In genomic region chr2:73345204-73345603, GRCm38 (mm10) we compare ENCODE assay signal across 29 mouse cellular contexts. TPM values are rescaled to one million over a fixed set of nuclear protein-coding genes. Genes with fewer than 3 reads are reported as not detected.
DNase-seq lines count a peak whose midpoint lies in the region; ATAC-seq lines count a peak whose summit lies in the region.
"Had no signal": no experiment of that assay in that cellular context is flagged by ENCODE, and none has a peak within 500 bp of the region (broad histone marks: within the 10 kb centered on the region; RNA-seq: fewer than 3 reads in every experiment).

No protein-coding gene starts in this region.

- no peaks in the 10 kb centered on the region for H3K9me3 ChIP-seq in embryonic facial prominence, embryonic 15.5 days (replicated peaks)
- no peaks in the 10 kb centered on the region for H3K9me3 ChIP-seq in hindbrain, embryonic 10.5 days
- H3K9me3 ChIP-seq: kidney, embryonic 15.5 days; limb, embryonic 13.5 days; lung, embryonic 15.5 days; midbrain, embryonic 10.5 days; midbrain, embryonic 15.5 days; neural tube, embryonic 15.5 days had no signal

- 0 out of 2 replicates have a peak overlapping the region, but pooled peaks have one; percentile 34 for H3K27ac ChIP-seq in embryonic facial prominence, embryonic 15.5 days (replicated peaks)
- no peak overlapping the region for H3K27ac ChIP-seq in hindbrain, embryonic 10.5 days
- H3K27ac ChIP-seq: gastrocnemius, adult 2 months; kidney, embryonic 15.5 days; limb, embryonic 13.5 days; lung, embryonic 15.5 days; midbrain, embryonic 10.5 days; midbrain, embryonic 15.5 days; neural tube, embryonic 15.5 days had no signal

- no peaks in the 10 kb centered on the region for H3K27me3 ChIP-seq in embryonic facial prominence, embryonic 15.5 days
- H3K27me3 ChIP-seq in hindbrain, embryonic 10.5 days (ENCODE audit: insufficient read depth, poor library complexity, severe bottlenecking), result no peaks in the 10 kb centered on the region
- H3K27me3 ChIP-seq: kidney, embryonic 15.5 days; limb, embryonic 13.5 days; lung, embryonic 15.5 days; midbrain, embryonic 15.5 days; neural tube, embryonic 15.5 days had no signal

- ATAC-seq in embryonic facial prominence, embryonic 15.5 days (ENCODE audit: insufficient number of reproducible peaks, low FRiP score, low TSS enrichment, low read depth), result peak; percentile 67; the same call in 1 of the 2 replicates
- ATAC-seq: CD4-positive, CD25-positive, alpha-beta regulatory T cell, adult 4 months; forebrain, embryonic 16.5 days; hindbrain, embryonic 16.5 days; midbrain, embryonic 15.5 days had no signal

- H3K9ac ChIP-seq in embryonic facial prominence, embryonic 15.5 days, result no peak overlapping the region
- H3K9ac ChIP-seq: kidney, embryonic 15.5 days; limb, embryonic 13.5 days; lung, embryonic 15.5 days; midbrain, embryonic 15.5 days; neural tube, embryonic 15.5 days had no signal

- no peak overlapping the region for H3K4me3 ChIP-seq in embryonic facial prominence, embryonic 15.5 days (replicated peaks)
- H3K4me3 ChIP-seq in hindbrain, embryonic 10.5 days, result no peak overlapping the region
- H3K4me3 ChIP-seq: erythroblast, embryonic 14.5 days; gastrocnemius, adult 2 months; kidney, embryonic 15.5 days; limb, embryonic 13.5 days; lung, embryonic 15.5 days; midbrain, embryonic 10.5 days; midbrain, embryonic 15.5 days; neural tube, embryonic 15.5 days had no signal

- DNase-seq in layer of hippocampus, adult 11-12 months (ENCODE audit: low spot score), result peak; percentile 45
- no peak for DNase-seq in layer of hippocampus, postnatal 25 days (ENCODE audit: extremely low spot score in 1 of 2, low spot score in 1 of 2)
- DNase-seq in right cerebral cortex, adult 18-20 months, result peak; percentile 41
- no peak for DNase-seq in right cerebral cortex, postnatal 4 days
- DNase-seq in hindbrain, embryonic 10.5 days (ENCODE audit: low spot score), result no peak
- no peak for DNase-seq in cerebellum, adult 11-12 months
- DNase-seq: adrenal gland, postnatal 14 days; cerebellum, adult 18-20 months; cerebellum, postnatal 10 days; gastrocnemius, adult 2 months; gastrocnemius, postnatal 36 days; heart, adult 18-20 months; kidney, adult 18-20 months; kidney, postnatal 25 days; retina, postnatal 1 day; thymus, postnatal 14 days had no signal

- peaks cover 17% of the 10 kb centered on the region for H3K4me1 ChIP-seq in embryonic facial prominence, embryonic 15.5 days
- peaks cover 11% of the 10 kb centered on the region for H3K4me1 ChIP-seq in hindbrain, embryonic 10.5 days (replicated peaks)
- H3K4me1 ChIP-seq: kidney, embryonic 15.5 days had no signal

- H3K36me3 ChIP-seq in embryonic facial prominence, embryonic 15.5 days, result no peaks in the 10 kb centered on the region
- no peaks in the 10 kb centered on the region for H3K36me3 ChIP-seq in hindbrain, embryonic 10.5 days
- H3K36me3 ChIP-seq: kidney, embryonic 15.5 days; limb, embryonic 13.5 days; lung, embryonic 15.5 days; midbrain, embryonic 10.5 days; midbrain, embryonic 15.5 days; neural tube, embryonic 15.5 days had no signal

- no peak overlapping the region for H3K4me2 ChIP-seq in embryonic facial prominence, embryonic 15.5 days (replicated peaks)
- H3K4me2 ChIP-seq: heart, embryonic 11.5 days; kidney, embryonic 15.5 days; limb, embryonic 13.5 days; liver, embryonic 11.5 days; lung, embryonic 15.5 days; midbrain, embryonic 15.5 days; neural tube, embryonic 15.5 days had no signal

- WGBS in embryonic facial prominence, embryonic 15.5 days, result 47% methylated on average over 4 of the region's 4 CpGs
- WGBS in hindbrain, embryonic 10.5 days, result 83% methylated on average over 4 of the region's 4 CpGs

RNA-seq across cellular contexts. Expression of gene Cir1, which starts 32.7 kb away (rescaled TPM):
- 10 to 100 TPM; 27.0 to 29.3 TPM for total RNA-seq in layer of hippocampus, postnatal 25 days (2021)
- polyA plus RNA-seq in embryonic facial prominence, embryonic 15.5 days (2015; fragmentation: Nextera tagmentation; extraction: Ambion mirVana), result 23.3 and 26.6 TPM in 2 replicates
- 11.7 and 14.9 TPM in 2 replicates for polyA plus RNA-seq in hindbrain, embryonic 10.5 days (2016; fragmentation: Nextera tagmentation; extraction: Ambion mirVana)

RNA-seq across cellular contexts. Expression of gene Scrn3, which starts 32.8 kb away (rescaled TPM):
- total RNA-seq in layer of hippocampus, postnatal 25 days (2021), result 10 to 100 TPM; 17.3 to 27.5 TPM
- polyA plus RNA-seq in embryonic facial prominence, embryonic 15.5 days (2015; fragmentation: Nextera tagmentation; extraction: Ambion mirVana), result 14.1 and 14.7 TPM in 2 replicates
- polyA plus RNA-seq in hindbrain, embryonic 10.5 days (2016; fragmentation: Nextera tagmentation; extraction: Ambion mirVana), result 8.3 and 14.2 TPM in 2 replicates

RNA-seq across cellular contexts. Expression of gene Gpr155, which starts 41.2 kb away (rescaled TPM):
- 10 to 100 TPM; 54.9 to 62.0 TPM for total RNA-seq in layer of hippocampus, postnatal 25 days (2021)
- polyA plus RNA-seq in embryonic facial prominence, embryonic 15.5 days (2015; fragmentation: Nextera tagmentation; extraction: Ambion mirVana), result 7.2 and 8.8 TPM in 2 replicates
- polyA plus RNA-seq in hindbrain, embryonic 10.5 days (2016; fragmentation: Nextera tagmentation; extraction: Ambion mirVana), result 1.7 and 3.1 TPM in 2 replicates

Comparison
In these comparisons a context has a peak if more than half of its experiments do, and no peak if none do; other contexts are left out.
1. DNase-seq: peak in layer of hippocampus, adult 11-12 months (single experiment) and right cerebral cortex, adult 18-20 months (single experiment); none in layer of hippocampus, postnatal 25 days (0 of 2), right cerebral cortex, postnatal 4 days (single experiment), hindbrain, embryonic 10.5 days (single experiment) and cerebellum, adult 11-12 months (single experiment).